Mouse (Mus musculus) spleen, adult 2 months (tissue): ENCODE measurements around the gene Gpr89. TPM values are rescaled to one million over a fixed set of nuclear protein-coding genes. Genes with fewer than 3 reads are reported as not detected.

ENCODE experiments used
- DNase-seq, 2 experiments: peaks; one replicate each; pipeline versions ENCODE4 v3.0.0 to v3.0.0-alpha.2; 2012 to 2021; ENCODE audit warnings: low spot score in 2 of 2, low read depth in 1 of 2
- H3K27ac ChIP-seq: fragments of 200-500 bp; 2 replicates; pipeline ENCODE4 v1.5.1; 2012; ENCODE audit warnings: low read length, inconsistent platforms; ENCODE audit not compliant: insufficient read depth
- H3K27me3 ChIP-seq: fragments of 200-500 bp; 2 replicates; pipeline ENCODE4 v1.6.1; 2012; ENCODE audit warnings: mild to moderate bottlenecking, moderate library complexity, low read length, inconsistent platforms; ENCODE audit not compliant: control insufficient read depth, insufficient read depth
- H3K36me3 ChIP-seq: fragments of 200-500 bp; 2 replicates; pipeline ENCODE4 v1.6.1; 2012; ENCODE audit warnings: mild to moderate bottlenecking, low read length, inconsistent platforms; ENCODE audit not compliant: control insufficient read depth, insufficient read depth
- H3K4me1 ChIP-seq: fragments of 200-500 bp; 2 replicates; pipeline ENCODE4 v1.6.1; 2011; ENCODE audit warnings: inconsistent platforms; ENCODE audit not compliant: control insufficient read depth, insufficient read depth, insufficient read length
- H3K4me3 ChIP-seq: fragments of 200-500 bp; 2 replicates; pipeline ENCODE4 v1.5.1; 2011; ENCODE audit warnings: mild to moderate bottlenecking, inconsistent platforms; ENCODE audit not compliant: insufficient read depth, insufficient read length; ENCODE audit errors: extremely low read depth
- CTCF ChIP-seq: fragments of 200-500 bp; IDR thresholded peaks from 2 replicates; pipeline ENCODE4 v1.5.1; 2011; ENCODE audit warnings: mild to moderate bottlenecking, inconsistent platforms; ENCODE audit not compliant: insufficient read depth, insufficient read length, insufficient replicate concordance; ENCODE audit errors: extremely low read depth
- POLR2A ChIP-seq: fragments of 200-500 bp; IDR thresholded peaks from 2 replicates; pipeline ENCODE4 v1.6.1; 2011; ENCODE audit warnings: low read depth, low read length, inconsistent platforms
- WGBS: fragments of 180-500 bp; shearing (Covaris S2); methylation state at CpG from one replicate; pipeline ENCODE4 v1.1.7; 2018; 5-methylcytosine and 5-hydroxymethylcytosine counted together
- polyA plus RNA-seq: library from polyadenylated mRNA; depleted of rRNA; stranded (reverse); fragments of >200 nt; gene quantifications from 2 replicates; pipeline ENCODE4 v1.2.3, GENCODE M21; 2012

Gpr89 gene
- polyA plus RNA-seq, 1 experiment, result 8.5 TPM

DNA sequence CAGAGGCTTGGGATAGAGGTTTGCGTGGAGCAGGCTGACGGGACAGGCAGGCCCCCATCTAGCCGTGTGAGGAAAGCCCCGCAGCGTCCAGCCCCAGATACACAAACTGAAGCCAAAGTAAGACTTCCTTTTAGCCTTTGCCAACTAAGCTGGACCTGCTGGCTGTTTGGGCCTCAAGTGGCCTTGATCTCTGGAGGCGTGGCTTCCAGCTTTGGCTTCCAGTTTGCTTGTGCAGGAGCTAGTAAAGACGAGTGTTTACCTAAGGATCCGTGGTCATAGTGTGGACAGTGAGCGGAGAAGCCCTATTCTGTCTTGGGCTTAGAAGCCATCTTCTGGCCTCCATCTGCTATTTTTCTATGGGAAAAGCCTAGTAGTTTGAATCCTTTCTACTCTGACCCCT, 59.3 kb downstream of the Gpr89 start:
- Histone ChIP-seq H3K27ac (no peak overlapping the region), H3K4me1 (no peaks in the 10 kb centered on the region), H3K4me3 (no peak overlapping the region), H3K36me3 (no peaks in the 10 kb centered on the region), H3K27me3 (no peaks in the 10 kb centered on the region)
- TF ChIP-seq CTCF (no peak), POLR2A (no peak)
- 91% methylated on average over 9 of the region's 9 CpGs for WGBS
- no peak for DNase-seq

DNA sequence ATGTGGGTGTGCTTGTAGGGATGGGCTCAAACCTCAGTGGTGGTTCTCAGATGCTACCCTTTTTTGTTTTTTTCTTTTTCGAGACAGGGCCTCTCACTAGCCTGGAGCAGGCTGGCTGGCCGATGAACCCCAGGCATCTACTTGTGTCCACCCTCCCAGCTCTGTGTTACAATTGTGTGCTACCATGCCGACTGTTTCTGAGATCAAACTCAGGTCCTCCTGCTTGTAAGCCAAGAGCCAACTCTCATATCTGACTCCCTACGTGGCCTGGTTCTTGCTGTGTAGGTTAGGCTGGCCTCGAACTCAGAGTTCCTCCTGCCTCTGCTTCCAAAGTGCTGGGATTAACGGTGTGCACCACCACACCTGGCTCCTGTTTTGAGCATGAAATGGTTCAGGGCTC, 60.0 kb downstream of the Gpr89 start:
- no peak for TF ChIP-seq CTCF
- TF ChIP-seq POLR2A, result no peak
- Histone ChIP-seq H3K27ac (no peak overlapping the region), H3K4me3 (no peak overlapping the region), H3K27me3 (no peaks in the 10 kb centered on the region), H3K36me3 (no peaks in the 10 kb centered on the region), H3K4me1 (no peaks in the 10 kb centered on the region)
- no peak for DNase-seq
- WGBS, result 90% methylated on average over 6 of the region's 6 CpGs

DNA sequence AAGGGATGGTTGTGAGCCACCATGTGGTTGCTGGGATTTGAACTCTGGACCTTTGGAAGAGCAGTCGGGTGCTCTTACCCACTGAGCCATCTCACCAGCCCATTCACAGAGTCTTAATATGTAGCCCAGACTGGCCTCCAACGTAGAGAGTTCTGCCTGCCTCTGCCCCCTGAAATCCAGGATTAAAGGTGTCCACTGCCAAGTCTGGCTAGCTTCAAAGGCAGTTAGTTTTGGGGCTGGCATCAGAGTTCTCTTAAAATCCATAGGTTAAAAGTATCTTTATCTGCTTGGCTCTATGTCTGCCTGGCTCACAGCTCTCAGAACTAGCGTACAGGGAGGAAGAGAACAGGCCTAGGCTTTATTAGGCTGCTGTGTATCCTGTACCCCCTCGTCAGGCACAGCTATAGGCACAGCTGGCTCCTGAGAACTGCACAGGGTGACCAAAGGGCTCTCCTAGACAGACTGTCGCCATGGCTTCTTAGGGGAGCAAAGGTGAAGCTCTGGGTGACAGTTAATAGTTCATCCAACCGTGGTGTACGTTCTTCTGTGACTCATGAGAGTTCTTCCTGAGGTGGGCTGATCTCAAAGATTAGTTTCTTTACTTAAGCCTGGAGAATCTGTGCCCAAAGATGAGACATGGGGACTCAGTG, 66.0 kb downstream of the Gpr89 start:
- WGBS, result 81% methylated on average over 7 of the region's 7 CpGs
- TF ChIP-seq POLR2A (no peak), CTCF (no peak)

DNA sequence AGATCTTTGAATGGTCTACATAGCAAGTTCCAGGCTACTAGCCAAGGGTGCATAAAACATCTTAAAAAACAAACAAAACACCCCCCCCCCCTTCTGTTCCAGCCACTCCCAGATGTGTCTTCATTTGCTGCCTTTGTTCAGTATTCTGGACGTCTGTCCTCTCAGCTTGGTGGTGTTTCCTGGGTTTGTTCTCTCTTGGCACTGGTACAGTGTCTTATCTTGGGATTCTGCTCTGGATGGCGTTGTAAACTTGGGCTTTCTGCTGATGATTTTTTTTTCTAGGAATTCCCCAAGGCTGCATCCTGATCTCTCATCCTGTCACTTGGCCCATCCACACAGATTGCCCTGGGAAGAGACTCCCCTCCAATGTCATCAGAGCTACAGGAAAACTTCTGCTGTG, 68.7 kb downstream of the Gpr89 start:
- WGBS, result 55% methylated on average over 2 of the region's 2 CpGs
- TF ChIP-seq POLR2A (no peak), CTCF (no peak)
- Histone ChIP-seq H3K27ac (no peak overlapping the region), H3K36me3 (no peaks in the 10 kb centered on the region), H3K4me1 (no peaks in the 10 kb centered on the region), H3K4me3 (no peak overlapping the region), H3K27me3 (no peaks in the 10 kb centered on the region)
- DNase-seq, result no peak

More for the DNA sequence above, 66.0 kb downstream of the Gpr89 start:
- no peak for DNase-seq
- Histone ChIP-seq H3K36me3 (no peaks in the 10 kb centered on the region), H3K27me3 (no peaks in the 10 kb centered on the region), H3K27ac (no peak overlapping the region), H3K4me3 (no peak overlapping the region), H3K4me1 (no peaks in the 10 kb centered on the region)

DNA sequence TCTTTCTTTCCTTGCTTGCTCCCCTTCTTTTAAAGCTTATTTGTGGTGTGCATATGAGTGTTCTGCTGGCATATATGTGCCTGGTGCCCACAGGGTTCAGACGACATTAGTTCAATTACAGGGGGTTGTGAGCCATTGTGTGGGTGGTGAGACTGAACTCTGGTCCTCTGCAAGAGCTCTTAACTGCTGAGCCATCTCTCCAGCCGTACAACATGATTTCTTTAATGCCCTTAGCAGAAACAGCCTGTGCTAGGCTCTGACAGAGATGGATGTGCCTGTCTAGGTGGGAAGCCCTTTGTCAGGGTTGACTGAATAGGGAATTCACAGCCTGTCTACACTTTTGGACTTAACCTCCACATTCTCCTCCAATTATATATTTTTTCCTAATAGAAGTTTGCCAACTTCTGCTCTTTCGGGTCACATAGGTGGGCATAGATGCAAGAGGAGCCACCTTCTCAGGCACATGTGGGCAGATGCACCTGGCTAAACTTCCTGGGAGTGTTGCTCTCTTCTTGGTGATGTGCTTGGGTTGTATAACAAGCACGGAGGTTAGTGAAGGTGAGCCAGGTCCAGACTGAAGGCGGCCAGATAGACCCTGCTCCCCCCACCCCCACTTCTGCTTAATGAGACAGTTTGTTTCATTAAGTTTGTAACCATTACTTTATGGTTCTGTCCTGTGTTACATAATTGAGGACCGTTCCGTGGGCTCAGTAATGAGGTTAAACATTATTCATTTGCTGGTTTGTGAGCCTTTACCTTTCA, 70.4 kb downstream of the Gpr89 start:
- no peak for TF ChIP-seq CTCF
- TF ChIP-seq POLR2A, result no peak
- no peak overlapping the region for H3K4me3 ChIP-seq
- H3K27ac ChIP-seq, result no peak overlapping the region
- no peaks in the 10 kb centered on the region for H3K36me3 ChIP-seq
- WGBS, result 89% methylated on average over 7 of the region's 7 CpGs
- H3K27me3 ChIP-seq, result no peaks in the 10 kb centered on the region
- no peaks in the 10 kb centered on the region for H3K4me1 ChIP-seq
- DNase-seq, result no peak

DNA sequence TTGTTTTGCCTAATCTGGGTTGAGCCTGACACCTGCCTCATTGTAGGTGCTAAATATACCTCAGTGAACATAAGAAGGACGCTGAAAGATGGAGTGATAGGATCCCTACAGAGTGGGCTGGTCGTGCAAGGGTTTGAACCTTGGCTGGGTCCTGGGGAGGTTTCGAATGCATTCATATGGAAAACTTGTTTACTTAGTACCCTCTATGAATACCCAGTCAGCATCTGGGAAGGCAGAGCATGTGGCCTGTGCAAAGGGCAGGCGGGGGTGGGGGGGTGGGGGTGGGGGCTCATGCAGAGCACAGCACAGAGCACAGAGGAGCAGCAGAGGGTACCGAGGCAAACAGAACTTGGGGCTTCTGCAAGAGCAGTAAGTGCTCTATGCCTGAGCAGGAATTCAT, 72.2 kb downstream of the Gpr89 start:
- H3K27ac ChIP-seq, result no peak overlapping the region
- no peak for DNase-seq
- no peak overlapping the region for H3K4me3 ChIP-seq
- 82% methylated on average over 5 of the region's 5 CpGs for WGBS
- no peak for TF ChIP-seq CTCF
- TF ChIP-seq POLR2A, result no peak
- H3K27me3 ChIP-seq, result no peaks in the 10 kb centered on the region
- no peaks in the 10 kb centered on the region for H3K36me3 ChIP-seq
- no peaks in the 10 kb centered on the region for H3K4me1 ChIP-seq

DNA sequence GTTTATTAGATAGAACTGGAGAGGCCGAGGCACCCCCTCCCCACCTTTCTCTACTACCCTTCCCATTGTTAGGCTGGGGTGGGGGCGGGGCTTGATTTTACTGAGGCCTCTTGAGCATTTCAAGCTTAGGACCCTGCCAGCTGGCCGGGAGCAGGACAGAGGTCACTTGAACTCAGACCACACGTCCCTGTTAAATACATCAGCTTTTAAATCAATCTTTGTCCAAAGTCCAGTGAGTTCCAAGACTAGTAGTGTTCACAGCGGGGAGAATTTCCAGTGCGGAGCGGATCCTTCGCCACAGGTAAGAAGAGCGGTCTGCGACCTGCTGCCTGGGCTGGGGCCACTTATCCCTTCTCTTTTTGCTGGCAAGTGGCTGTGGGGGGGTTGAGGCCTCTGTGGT, 75.3 kb downstream of the Gpr89 start:
- Histone ChIP-seq H3K27me3 (no peaks in the 10 kb centered on the region), H3K4me3 (no peak overlapping the region), H3K27ac (no peak overlapping the region), H3K4me1 (no peaks in the 10 kb centered on the region), H3K36me3 (no peaks in the 10 kb centered on the region)
- 94% methylated on average over 10 of the region's 10 CpGs for WGBS
- TF ChIP-seq POLR2A (no peak), CTCF (no peak)
- DNase-seq, result no peak
